Mouse (Mus musculus): Measurements from ENCODE around the gene Tmed10.

The Tmed10 gene

DNA sequence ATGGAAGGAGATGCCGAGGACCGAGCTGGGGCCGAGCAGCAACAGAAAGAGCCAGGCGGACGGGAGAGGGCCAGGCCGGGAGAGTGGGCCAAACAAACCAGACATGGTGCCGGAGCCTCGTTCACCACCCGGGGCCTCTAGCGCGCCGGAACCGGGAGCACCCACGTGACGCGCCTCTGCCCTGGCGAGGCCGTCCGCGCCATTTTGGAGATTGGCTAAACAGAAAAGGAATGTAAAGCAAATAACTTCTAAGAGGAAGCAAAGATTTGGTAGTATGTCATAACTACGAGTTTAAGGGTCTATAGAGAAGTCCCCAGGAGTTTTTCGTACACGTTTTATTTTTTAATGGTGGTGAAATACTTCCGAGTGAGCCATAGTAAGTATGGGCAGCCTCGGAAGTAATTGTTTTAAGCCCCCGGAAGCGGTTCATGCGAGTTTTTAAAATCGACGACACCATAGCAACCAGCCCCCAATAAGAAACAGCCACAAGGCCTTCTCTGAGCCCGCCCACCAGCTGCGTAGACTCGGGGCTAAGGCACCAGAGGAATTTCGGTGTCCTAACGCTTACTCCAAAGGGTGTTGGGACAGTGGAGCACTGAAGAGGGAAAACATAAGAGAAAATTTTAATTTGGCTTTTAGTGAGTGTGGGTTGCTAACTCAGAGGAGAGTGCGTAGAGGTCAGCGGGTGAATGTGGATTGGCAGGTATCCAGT, at the start of gene Tmed10:
Gene Tmed10, minus strand, starts transcription at position 287 of the 712 bp plus-strand sequence.
- in situ Hi-C loops (cut with MseI, MboI) = loop anchor here (5.0 to 25.0 kb wide), 3 partner anchors 113 to 288 kb away; no protein-coding TSS in a partner anchor

DNA sequence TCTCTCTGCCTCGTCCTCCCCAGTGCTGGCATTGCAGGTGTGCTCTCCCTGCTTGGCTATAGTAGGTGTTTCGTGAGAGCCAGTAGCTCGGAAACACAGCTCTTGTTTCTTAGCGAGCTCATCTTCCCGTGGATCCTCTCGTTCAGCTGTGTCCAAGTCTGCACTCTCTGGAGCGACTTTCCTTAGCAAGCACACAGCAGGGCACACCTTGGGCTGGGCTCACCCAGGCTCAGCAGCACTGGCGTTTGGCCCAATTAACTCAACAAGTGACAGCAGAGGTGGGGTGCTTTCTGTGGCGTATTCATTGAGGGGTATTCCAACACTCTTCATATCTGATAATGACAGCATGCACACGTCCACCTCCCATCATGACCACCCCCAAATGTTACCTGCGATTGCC, 48.6 kb upstream of the Tmed10 start:
- in situ Hi-C loops (cut with MseI, MboI) = no loop called here

GRCm38 (mm10) chr12:85422536-85422935, 47.9 kb upstream of the Tmed10 start:
- in situ Hi-C loops (cut with MseI, MboI) = no loop called here

DNA sequence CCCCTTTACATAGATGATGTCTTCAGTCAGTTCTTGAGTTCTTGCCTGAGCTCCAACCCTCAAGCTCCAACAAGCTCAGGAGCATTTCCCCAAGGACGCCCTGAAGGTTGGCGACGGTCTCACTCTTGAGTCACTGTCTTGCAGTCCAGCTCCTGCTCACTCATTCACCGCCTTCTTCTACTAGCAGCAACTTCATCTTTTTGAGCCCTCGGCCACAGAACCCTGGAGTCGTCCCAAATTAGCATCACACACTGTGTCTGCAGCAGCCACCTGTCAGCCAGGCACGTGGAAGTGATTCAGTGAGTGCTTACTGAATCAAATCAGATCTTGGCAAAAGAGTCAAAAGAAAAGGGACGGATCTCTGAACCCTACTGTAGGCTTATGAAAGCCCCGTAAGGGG, 46.3 kb upstream of the Tmed10 start:
- in situ Hi-C loops (cut with MseI, MboI) = no loop called here

- in situ Hi-C loops (cut with MseI, MboI) = no loop called here
These were observed 43.2 kb upstream of the Tmed10 start for GRCm38 (mm10) chr12:85417845-85418244.

- in situ Hi-C loops (cut with MseI, MboI) = no loop called here
These were observed 41.7 kb upstream of the Tmed10 start for GRCm38 (mm10) chr12:85416298-85416697.

DNA sequence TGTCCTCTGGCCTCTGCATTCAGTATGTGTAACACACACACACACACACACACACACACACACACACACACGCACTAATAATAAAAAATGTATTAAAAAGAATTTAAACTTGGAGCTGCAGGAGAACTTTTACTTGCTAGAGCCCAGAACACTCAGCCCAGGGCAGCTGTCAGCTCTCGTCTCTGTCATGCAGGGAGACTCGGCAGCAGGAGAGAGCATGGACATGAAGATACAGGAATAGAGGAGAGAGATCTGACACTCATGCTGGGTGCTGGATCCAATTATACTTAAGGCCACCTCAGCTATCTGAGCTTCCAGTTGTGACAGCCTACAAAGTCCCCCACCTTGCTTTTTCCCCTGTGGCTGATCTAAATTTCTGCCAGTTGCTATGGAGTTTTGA, 41.2 kb upstream of the Tmed10 start:
- in situ Hi-C loops (cut with MseI, MboI) = no loop called here

DNA sequence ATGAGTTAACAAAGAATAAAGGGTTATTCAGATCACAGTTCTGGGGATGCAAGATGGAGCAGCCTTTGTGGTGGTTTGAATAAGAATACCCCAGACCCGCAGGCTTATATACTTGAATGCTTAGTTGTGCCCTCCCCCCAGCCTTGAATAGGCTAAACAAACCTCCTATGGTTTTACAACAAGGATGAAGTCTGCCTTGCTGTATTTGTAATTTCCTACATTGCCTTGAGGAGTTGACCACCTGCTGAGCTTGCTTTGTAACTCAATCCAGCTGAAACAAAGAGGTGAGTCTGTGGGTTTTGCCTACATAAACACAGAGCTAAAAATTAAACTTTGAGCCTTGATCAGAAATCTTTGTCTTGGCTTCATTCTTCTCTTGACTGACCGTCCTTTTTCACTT, 36.5 kb upstream of the Tmed10 start:
- in situ Hi-C loops (cut with MseI, MboI) = no loop called here

GRCm38 (mm10) chr12:85397960-85398272, 23.3 kb upstream of the Tmed10 start:
- in situ Hi-C loops (cut with MseI, MboI) = loop anchor here in 1 of 2 experiments (10.0 kb wide), 1 partner anchor 47 kb away; no protein-coding TSS in a partner anchor

DNA sequence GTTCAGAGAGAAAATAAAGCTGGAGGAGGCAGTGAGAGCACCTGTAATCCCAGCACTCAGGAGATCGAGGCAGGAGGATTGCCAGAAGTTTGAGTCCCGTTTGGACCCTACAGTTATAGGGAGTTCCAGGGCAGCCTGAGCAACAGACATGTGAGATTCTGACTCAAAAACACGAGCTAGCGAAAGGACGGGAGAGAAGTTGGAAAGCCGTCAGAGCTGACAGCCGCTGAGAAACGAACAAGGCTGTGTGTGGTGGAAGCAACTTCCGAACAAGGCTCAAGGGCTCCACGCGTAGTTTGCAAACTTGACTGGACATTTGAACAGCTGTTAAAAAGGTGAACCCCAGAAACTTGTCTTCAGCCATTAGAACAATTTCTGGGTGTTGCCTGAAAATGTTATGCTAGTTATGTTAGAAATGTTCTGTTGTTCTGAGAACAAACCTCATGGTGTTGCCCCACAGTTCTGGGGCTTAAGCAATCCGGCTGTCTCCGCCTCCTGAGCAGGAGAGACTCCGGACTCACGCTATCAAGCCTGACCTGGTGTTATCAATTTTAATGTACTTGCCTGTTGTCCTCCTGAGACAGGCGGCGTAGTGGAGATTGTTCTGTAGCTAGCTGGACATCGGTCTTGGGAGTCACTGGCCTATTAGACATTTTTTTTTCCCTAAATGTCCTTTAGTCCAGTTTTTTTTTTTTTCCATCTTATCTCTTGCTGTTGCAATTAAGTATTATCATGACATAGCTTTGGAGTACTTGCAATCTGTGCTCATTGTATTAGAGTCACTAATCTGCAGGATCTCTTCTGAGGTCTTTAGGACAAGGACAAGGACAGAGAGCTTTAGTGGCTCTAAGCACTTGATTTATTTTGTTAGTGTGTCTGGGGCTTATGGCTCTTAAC, 22.7 kb upstream of the Tmed10 start:
- in situ Hi-C loops (cut with MseI, MboI) = loop anchor here in 1 of 2 experiments (10.0 kb wide), 1 partner anchor 47 kb away; no protein-coding TSS in a partner anchor

DNA sequence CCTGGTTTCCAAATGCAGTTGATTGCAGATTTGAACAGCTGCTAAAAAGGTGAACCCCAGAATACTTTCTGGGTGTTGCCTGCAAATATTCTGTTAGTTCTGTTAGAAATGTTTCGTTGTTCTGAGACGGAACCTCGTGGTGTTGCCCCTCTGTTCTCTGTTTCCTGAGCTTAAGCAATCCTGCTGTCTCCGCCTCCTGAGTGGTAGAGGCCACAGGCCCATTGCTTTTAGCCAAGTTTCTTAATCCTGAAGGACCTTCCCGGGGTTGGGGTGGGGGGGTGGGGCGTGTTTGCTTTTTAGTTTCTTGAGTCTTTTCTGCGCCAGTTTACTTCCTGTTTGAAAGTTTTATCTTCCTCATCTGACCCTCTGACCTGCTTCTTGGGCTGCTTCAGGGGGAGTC, 19.3 kb upstream of the Tmed10 start:
- in situ Hi-C loops (cut with MseI, MboI) = loop anchor here in 1 of 2 experiments (10.0 kb wide), 1 partner anchor 51 kb away; no protein-coding TSS in a partner anchor

- in situ Hi-C loops (cut with MseI, MboI) = loop anchor here in 1 of 2 experiments (10.0 kb wide), 1 partner anchor 51 kb away; no protein-coding TSS in a partner anchor
These were observed 18.9 kb upstream of the Tmed10 start for GRCm38 (mm10) chr12:85393526-85393925.

GRCm38 (mm10) chr12:85391148-85391547, 16.5 kb upstream of the Tmed10 start:
- in situ Hi-C loops (cut with MseI, MboI) = loop anchor here in 1 of 2 experiments (10.0 kb wide), 1 partner anchor 54 kb away; no protein-coding TSS in a partner anchor

DNA sequence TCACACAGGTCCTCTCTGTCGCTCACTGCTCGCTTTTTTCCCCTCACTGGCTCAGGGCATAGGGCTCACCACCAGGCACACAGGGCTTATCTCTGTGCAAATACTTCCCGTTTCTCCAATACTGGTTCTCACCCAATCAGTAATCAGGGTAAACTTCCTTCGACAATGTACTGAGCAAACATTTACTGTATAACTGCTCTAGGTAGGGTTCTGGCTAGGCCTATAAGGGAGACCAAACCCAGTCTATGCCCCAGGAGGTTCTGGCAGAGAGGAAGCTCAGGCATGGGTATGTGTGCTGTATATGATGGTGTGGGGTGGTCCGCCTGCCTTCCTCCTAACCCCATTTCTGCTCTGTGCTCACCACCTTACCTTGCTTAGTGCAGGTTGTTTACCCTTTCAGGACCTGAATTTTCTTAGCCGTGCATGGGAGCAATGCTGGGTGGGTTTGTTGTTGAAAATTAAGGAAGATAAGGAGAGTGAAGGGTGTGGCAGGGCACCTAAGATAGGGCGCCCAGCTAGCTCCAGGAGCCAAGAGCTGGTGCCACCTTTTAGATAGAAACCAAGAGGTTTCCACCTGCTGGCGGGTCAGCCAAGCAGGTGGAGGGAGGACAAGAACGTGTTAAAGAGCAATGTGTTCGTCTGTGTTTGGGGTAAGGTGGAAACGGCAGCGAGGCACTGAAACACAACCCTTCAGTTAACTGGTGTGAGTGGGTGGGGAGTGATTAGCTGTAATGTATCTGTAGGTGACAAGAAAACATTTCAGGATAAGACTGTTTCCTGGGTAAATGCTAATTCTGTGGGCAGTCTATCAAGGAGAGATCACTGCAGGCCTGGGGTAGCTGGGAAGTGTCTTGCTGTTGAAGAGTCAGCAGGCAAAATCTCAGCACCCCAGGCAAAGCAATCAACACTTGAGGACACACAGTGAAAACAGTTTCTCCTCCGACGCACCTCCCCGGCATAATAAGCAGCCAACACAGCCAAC, 14.8 kb upstream of the Tmed10 start:
- in situ Hi-C loops (cut with MseI, MboI) = loop anchor here in 1 of 2 experiments (10.0 kb wide), 1 partner anchor 55 kb away; no protein-coding TSS in a partner anchor

DNA sequence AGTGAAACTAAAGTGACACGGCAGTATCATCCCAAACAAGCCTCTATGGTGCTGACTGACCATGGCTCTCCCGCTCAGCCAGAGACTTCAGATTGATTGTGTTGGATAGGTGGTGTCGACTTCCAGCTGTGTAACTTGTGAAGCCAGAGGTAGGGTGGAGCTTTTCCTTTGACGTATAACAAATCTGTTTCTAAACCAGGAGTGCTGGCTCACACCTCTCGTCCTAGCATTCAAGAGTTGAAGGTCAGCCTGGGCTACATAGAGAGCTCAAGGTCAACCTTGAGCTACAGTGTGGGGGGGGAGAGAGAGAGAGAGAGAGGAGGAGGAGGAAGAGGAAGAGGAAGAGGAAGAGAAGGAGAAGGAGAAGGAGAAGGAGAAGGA, 11.3 kb upstream of the Tmed10 start:
- in situ Hi-C loops (cut with MseI, MboI) = no loop called here

- in situ Hi-C loops (cut with MseI, MboI) = no loop called here
These were observed 10.8 kb upstream of the Tmed10 start for GRCm38 (mm10) chr12:85385329-85385994.

GRCm38 (mm10) chr12:85382761-85383680, 8.4 kb upstream of the Tmed10 start:
- in situ Hi-C loops (cut with MseI, MboI) = no loop called here

- in situ Hi-C loops (cut with MseI, MboI) = no loop called here
These were observed 6.9 kb upstream of the Tmed10 start for GRCm38 (mm10) chr12:85381570-85381969.

DNA sequence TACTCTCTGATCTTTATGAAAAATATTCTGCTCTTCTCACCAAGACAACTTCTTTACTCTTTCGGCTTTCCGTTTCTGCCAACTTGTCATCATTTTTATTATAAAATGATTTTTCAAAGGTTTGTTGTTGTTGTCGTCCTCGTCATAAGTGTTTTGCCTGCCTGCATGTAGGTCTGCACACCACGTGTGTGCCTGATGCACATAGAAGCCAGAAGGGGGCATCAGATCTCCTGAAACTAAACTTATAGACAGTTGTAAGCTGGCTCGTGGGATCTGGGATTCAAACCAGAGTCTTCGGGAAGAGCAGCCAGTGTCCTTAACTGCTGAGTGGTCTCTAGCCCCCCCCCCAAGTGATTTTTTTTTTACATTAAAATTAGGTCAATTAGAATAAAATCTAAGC, 6.3 kb upstream of the Tmed10 start:
- in situ Hi-C loops (cut with MseI, MboI) = no loop called here

DNA sequence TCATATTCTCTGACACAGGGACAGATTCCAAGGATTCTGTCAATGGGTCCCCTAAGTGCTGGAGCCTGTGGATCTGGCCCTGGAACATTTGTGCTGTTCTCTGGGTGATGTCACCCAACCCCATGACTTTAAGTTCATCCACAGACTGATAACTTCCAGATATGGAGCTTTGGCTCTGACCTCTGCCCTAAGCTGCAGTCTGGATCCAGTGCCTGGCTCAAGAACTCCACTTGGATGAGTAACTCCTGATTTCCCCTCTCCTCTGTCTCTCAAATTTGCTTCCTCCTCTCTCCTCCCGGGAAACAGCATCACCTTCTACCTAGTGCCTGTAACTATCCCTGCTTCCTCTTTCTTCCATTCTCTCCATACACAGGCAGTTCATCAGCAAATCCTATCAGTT, 5.7 kb upstream of the Tmed10 start:
- in situ Hi-C loops (cut with MseI, MboI) = no loop called here

Data from mouse trophoblast stem cell (cell line).